Mouse (Mus musculus): ENCODE measurements around the gene Vwa3b. TPM values are rescaled to one million over a fixed set of nuclear protein-coding genes. Genes with fewer than 3 reads are reported as not detected.
A peak's percentile ranks its signal among the peaks of the same experiment; 100 is the strongest.

Gene Vwa3b
- polyA plus RNA-seq, 1 experiment: 10.8 TPM

GRCm38 (mm10) chr1:37042769-37043168 is 16.4 kb downstream of the Vwa3b start:
- H3K27ac ChIP-seq (ENCODE audit: insufficient read depth, low read length): peak overlapping the region; percentile 10; the same call in 1 of the 2 replicates
- no peaks in the 10 kb centered on the region for H3K36me3 ChIP-seq (ENCODE audit: control insufficient read depth, insufficient read depth, low read length, poor library complexity, severe bottlenecking)
- no peak overlapping the region for H3K4me3 ChIP-seq (ENCODE audit: low read depth, low read length)
- 0 out of 2 replicates have a peak overlapping the region, but pooled peaks have one; percentile 24 for H3K9ac ChIP-seq (ENCODE audit: low read depth, poor library complexity, severe bottlenecking)
- H3K27me3 ChIP-seq (ENCODE audit: control insufficient read depth, insufficient read depth, low read length, poor library complexity, severe bottlenecking): no peaks in the 10 kb centered on the region
- TF ChIP-seq EP300 (IDR thresholded peaks at IDR 0.05; ENCODE audit: insufficient read depth, low read depth, low read length) (no peak), CTCF (IDR thresholded peaks at IDR 0.05; ENCODE audit: low read depth, low read length) (no peak), POLR2A (IDR thresholded peaks at IDR 0.05; ENCODE audit: insufficient read depth, low read length) (no peak)
- peaks cover 3% of the 10 kb centered on the region; the same call in 1 of the 2 replicates for H3K9me3 ChIP-seq (replicated peaks; ENCODE audit: control insufficient read depth, insufficient read depth, low read length, poor library complexity, severe bottlenecking)
- H3K4me1 ChIP-seq (ENCODE audit: control insufficient read depth, insufficient read depth, low read length): peaks cover 2% of the 10 kb centered on the region

DNA sequence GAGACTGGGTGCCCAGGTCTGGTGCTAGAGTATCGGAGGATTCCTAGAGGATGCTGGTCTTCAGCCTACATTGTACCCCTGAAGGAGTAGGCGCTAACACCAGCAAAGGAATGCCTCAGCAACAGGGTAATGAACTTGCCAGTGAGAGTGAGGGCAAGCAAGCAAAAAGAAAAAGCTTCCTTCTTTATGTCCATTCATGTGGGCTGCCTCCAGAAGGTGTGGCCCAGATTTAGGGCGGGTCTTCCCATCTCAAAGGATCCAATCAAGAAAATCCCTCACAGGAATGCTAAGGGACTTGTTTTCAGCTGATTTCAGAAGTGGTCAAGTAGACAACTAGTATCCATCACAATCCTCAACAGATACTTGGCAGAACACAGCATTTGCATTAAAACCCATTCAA is 16.8 kb downstream of the Vwa3b start:
- Histone ChIP-seq H3K4me1 (ENCODE audit: control insufficient read depth, insufficient read depth, low read length) (peaks cover 2% of the 10 kb centered on the region), H3K27me3 (ENCODE audit: control insufficient read depth, insufficient read depth, low read length, poor library complexity, severe bottlenecking) (no peaks in the 10 kb centered on the region), H3K4me3 (ENCODE audit: low read depth, low read length) (no peak overlapping the region), H3K36me3 (ENCODE audit: control insufficient read depth, insufficient read depth, low read length, poor library complexity, severe bottlenecking) (no peaks in the 10 kb centered on the region), H3K9ac (ENCODE audit: low read depth, poor library complexity, severe bottlenecking) (no peak overlapping the region), H3K9me3 (replicated peaks; ENCODE audit: control insufficient read depth, insufficient read depth, low read length, poor library complexity, severe bottlenecking) (peaks cover 6% of the 10 kb centered on the region; the same call in 1 of the 2 replicates), H3K27ac (ENCODE audit: insufficient read depth, low read length) (peak overlapping the region; percentile 10; the same call in 1 of the 2 replicates)
- TF ChIP-seq CTCF (IDR thresholded peaks at IDR 0.05; ENCODE audit: low read depth, low read length) (no peak), POLR2A (IDR thresholded peaks at IDR 0.05; ENCODE audit: insufficient read depth, low read length) (no peak), EP300 (IDR thresholded peaks at IDR 0.05; ENCODE audit: insufficient read depth, low read depth, low read length) (no peak)

GRCm38 (mm10) chr1:37045472-37045871 is 19.1 kb downstream of the Vwa3b start:
- Histone ChIP-seq H3K36me3 (ENCODE audit: control insufficient read depth, insufficient read depth, low read length, poor library complexity, severe bottlenecking) (no peaks in the 10 kb centered on the region), H3K4me3 (ENCODE audit: low read depth, low read length) (no peak overlapping the region), H3K27me3 (ENCODE audit: control insufficient read depth, insufficient read depth, low read length, poor library complexity, severe bottlenecking) (no peaks in the 10 kb centered on the region), H3K9me3 (replicated peaks; ENCODE audit: control insufficient read depth, insufficient read depth, low read length, poor library complexity, severe bottlenecking) (peaks cover 6% of the 10 kb centered on the region; the same call in 1 of the 2 replicates), H3K9ac (ENCODE audit: low read depth, poor library complexity, severe bottlenecking) (no peak overlapping the region), H3K4me1 (ENCODE audit: control insufficient read depth, insufficient read depth, low read length) (peaks cover 2% of the 10 kb centered on the region), H3K27ac (ENCODE audit: insufficient read depth, low read length) (no peak overlapping the region)
- TF ChIP-seq CTCF (IDR thresholded peaks at IDR 0.05; ENCODE audit: low read depth, low read length): no peak
- no peak for TF ChIP-seq POLR2A (IDR thresholded peaks at IDR 0.05; ENCODE audit: insufficient read depth, low read length)
- no peak for TF ChIP-seq EP300 (IDR thresholded peaks at IDR 0.05; ENCODE audit: insufficient read depth, low read depth, low read length)

DNA sequence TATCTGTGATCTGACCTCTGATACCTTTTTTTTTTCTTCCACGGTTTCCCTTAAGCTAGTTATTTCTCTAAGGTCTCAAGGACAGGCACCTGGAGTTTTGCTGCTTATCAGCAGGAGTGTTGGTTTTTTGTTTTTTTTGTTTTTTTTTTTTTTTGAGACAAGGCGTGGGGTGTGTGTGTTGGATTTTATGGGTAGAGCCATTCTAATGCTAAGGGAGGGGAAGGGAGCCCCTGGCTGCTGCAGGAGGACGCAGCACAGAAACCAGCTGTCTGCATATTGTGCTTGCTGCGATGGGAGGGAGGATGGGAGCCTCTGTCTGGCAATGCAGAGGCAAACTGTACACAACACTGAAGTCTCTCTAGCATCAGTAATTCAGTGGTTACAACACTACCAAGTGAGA is 22.8 kb downstream of the Vwa3b start:
- Histone ChIP-seq H3K9me3 (replicated peaks; ENCODE audit: control insufficient read depth, insufficient read depth, low read length, poor library complexity, severe bottlenecking) (peaks cover 6% of the 10 kb centered on the region; the same call in 1 of the 2 replicates), H3K4me3 (ENCODE audit: low read depth, low read length) (no peak overlapping the region), H3K36me3 (ENCODE audit: control insufficient read depth, insufficient read depth, low read length, poor library complexity, severe bottlenecking) (no peaks in the 10 kb centered on the region), H3K9ac (ENCODE audit: low read depth, poor library complexity, severe bottlenecking) (no peak overlapping the region), H3K27ac (ENCODE audit: insufficient read depth, low read length) (peak overlapping the region; percentile 55), H3K4me1 (ENCODE audit: control insufficient read depth, insufficient read depth, low read length) (peaks cover 2% of the 10 kb centered on the region), H3K27me3 (ENCODE audit: control insufficient read depth, insufficient read depth, low read length, poor library complexity, severe bottlenecking) (no peaks in the 10 kb centered on the region)
- no peak for TF ChIP-seq CTCF (IDR thresholded peaks at IDR 0.05; ENCODE audit: low read depth, low read length)
- TF ChIP-seq EP300 (IDR thresholded peaks at IDR 0.05; ENCODE audit: insufficient read depth, low read depth, low read length): peak; percentile 86
- no peak for TF ChIP-seq POLR2A (IDR thresholded peaks at IDR 0.05; ENCODE audit: insufficient read depth, low read length)

GRCm38 (mm10) chr1:37053691-37054090 is 27.3 kb downstream of the Vwa3b start:
- H3K27ac ChIP-seq (ENCODE audit: insufficient read depth, low read length): no peak overlapping the region
- TF ChIP-seq POLR2A (IDR thresholded peaks at IDR 0.05; ENCODE audit: insufficient read depth, low read length): no peak
- no peak for TF ChIP-seq CTCF (IDR thresholded peaks at IDR 0.05; ENCODE audit: low read depth, low read length)
- TF ChIP-seq EP300 (IDR thresholded peaks at IDR 0.05; ENCODE audit: insufficient read depth, low read depth, low read length): no peak
- H3K27me3 ChIP-seq (ENCODE audit: control insufficient read depth, insufficient read depth, low read length, poor library complexity, severe bottlenecking): no peaks in the 10 kb centered on the region
- H3K4me1 ChIP-seq (ENCODE audit: control insufficient read depth, insufficient read depth, low read length): no peaks in the 10 kb centered on the region
- no peak overlapping the region for H3K4me3 ChIP-seq (ENCODE audit: low read depth, low read length)
- H3K9ac ChIP-seq (ENCODE audit: low read depth, poor library complexity, severe bottlenecking): no peak overlapping the region
- H3K9me3 ChIP-seq (replicated peaks; ENCODE audit: control insufficient read depth, insufficient read depth, low read length, poor library complexity, severe bottlenecking): no peaks in the 10 kb centered on the region
- H3K36me3 ChIP-seq (ENCODE audit: control insufficient read depth, insufficient read depth, low read length, poor library complexity, severe bottlenecking): no peaks in the 10 kb centered on the region

DNA sequence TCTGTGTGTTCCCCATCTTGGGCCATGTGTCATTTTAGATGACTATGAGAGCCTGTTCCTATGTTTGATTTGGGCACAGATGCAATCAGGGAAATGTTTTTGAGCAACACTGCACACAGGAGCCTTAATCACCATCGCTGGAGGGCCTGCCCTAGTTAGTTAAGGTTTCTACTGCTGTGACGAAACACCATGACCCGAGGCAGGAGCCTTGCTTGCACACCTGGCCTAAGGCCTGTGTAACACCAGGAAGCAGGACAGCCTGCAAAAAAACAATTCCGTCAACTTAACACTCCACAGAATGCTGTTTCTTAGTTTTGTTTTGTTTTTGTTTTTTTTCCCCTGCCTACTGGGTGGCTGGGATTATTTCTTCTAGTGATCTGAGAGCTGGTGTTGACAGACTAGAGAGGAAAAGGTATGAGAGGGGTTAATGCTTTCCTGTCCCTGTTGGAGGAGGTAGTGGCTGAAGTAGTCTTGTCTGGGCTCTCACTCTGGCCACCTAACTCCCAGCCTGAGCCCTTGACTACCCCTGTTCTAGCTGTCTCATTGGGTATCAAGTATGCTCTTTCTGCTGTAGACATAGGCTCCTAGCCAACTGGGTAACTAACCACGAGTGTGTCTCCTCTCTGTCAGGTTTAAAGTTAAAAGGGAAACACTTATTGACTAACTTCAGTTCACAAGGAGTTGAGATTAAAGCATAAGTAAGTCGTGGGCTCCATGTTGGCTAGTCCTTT is 30.6 kb downstream of the Vwa3b start:
- Histone ChIP-seq H3K36me3 (ENCODE audit: control insufficient read depth, insufficient read depth, low read length, poor library complexity, severe bottlenecking) (no peaks in the 10 kb centered on the region), H3K9ac (ENCODE audit: low read depth, poor library complexity, severe bottlenecking) (no peak overlapping the region), H3K27me3 (ENCODE audit: control insufficient read depth, insufficient read depth, low read length, poor library complexity, severe bottlenecking) (no peaks in the 10 kb centered on the region), H3K9me3 (replicated peaks; ENCODE audit: control insufficient read depth, insufficient read depth, low read length, poor library complexity, severe bottlenecking) (no peaks in the 10 kb centered on the region), H3K4me3 (ENCODE audit: low read depth, low read length) (no peak overlapping the region), H3K27ac (ENCODE audit: insufficient read depth, low read length) (no peak overlapping the region), H3K4me1 (ENCODE audit: control insufficient read depth, insufficient read depth, low read length) (no peaks in the 10 kb centered on the region)
- no peak for TF ChIP-seq POLR2A (IDR thresholded peaks at IDR 0.05; ENCODE audit: insufficient read depth, low read length)
- TF ChIP-seq EP300 (IDR thresholded peaks at IDR 0.05; ENCODE audit: insufficient read depth, low read depth, low read length): no peak
- no peak for TF ChIP-seq CTCF (IDR thresholded peaks at IDR 0.05; ENCODE audit: low read depth, low read length)
